Mouse (Mus musculus) frontal cortex, postnatal 36 days (tissue): Measurements from ENCODE around the gene Myt1l.

Experiments used
- DNase-seq, 2 experiments: peaks; one replicate each; pipeline ENCODE4 v3.0.0; 2022; ENCODE audit warnings: low spot score in 2 of 2

The Myt1l gene

DNA sequence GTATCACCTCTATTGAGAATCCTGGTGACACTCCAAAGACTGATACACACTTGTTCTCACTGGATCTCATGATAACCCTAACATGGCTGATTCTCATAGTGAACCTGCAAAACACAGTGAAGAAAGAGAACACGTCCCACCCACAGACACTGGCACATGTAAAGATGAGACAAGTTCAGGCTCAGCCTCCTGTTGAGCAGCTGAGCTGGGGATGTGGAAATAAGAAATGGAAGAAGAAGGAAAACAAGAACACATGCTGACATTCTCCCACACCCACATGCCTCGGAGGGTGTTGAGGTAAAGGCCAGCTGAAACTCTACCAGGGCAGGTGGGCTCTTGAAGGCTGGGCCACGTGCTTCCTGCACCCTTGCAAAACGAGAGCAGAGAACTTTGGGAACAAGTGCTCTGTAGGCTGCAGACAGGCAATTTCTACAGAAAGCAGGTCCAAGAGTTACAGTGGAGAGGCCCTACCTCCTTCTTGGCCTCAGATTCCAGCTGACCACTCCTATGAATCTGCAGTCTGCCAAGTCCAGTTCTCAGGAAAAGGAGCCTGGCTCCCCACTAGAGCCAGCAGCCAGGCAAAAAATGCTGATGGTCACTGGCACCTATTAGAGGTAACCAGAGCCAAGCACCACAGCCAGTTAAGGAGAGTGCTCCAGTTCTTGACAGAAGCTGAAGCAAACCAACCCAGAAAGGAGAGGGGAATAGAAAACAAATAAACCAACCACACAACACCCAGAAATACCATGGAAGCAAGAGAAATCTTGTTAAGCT lies 376.1 kb downstream of the Myt1l start:
- peak in 1 of 2 experiments; percentile 49 for DNase-seq

DNA sequence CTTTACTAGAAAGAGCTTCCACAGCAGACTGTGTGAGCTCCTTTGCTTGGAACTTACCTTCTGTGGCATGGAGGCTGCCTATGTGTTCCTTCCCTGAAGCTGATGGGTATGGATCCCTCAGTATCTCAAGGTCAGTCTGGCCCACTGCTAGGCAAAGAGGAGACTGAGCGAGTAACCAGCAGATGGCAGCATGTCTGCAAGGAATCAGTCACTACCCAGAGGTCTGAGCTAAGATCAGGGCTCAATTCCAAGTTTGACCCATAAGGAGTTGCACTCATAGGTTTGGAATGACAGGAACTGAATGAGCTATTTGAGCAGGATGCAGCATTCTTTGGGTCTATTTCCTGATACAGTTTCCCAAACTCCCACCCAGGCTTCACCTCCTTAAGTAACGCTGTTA lies 378.9 kb downstream of the Myt1l start:
- DNase-seq, result peak in 1 of 2 experiments; percentile 63

DNA sequence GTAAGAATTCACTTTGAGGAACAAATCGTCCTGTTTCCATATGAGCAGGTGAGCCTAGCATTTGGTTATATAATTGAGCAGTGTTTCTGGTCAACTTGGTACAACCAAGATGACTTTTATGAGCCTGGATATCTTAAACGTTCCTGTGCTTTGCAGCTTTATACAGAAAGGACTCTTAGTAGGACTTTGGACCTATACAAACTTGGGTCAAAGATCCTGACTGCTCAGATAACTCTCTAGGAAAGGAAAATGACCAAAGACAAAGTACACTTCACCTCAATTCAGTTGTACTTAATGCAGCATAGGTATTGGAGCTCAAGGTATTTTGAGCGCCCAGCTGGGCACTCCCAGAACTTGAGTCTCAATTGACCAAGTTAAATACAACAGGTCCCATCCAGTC lies 388.0 kb downstream of the Myt1l start:
- DNase-seq, result no peak

DNA sequence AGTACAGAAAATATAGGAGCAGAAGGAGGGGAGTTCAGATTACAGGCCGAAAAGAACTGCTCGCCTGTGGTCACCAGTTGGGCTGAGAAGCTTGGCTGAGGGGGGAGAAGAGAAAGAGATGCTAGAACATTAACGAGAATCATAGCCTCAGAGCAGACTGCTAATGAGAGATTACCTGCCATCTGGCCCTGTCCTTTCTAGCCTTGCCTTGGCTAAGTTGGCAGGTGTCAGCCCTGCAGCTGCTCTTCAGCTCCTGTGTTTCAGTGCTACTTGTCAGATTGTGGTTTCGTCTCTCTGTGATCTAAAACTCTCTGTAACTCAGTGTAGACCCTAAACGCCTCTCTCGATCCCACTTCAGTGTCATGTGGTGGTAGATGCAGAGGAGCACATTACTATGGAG lies 388.6 kb downstream of the Myt1l start:
- no peak for DNase-seq

DNA sequence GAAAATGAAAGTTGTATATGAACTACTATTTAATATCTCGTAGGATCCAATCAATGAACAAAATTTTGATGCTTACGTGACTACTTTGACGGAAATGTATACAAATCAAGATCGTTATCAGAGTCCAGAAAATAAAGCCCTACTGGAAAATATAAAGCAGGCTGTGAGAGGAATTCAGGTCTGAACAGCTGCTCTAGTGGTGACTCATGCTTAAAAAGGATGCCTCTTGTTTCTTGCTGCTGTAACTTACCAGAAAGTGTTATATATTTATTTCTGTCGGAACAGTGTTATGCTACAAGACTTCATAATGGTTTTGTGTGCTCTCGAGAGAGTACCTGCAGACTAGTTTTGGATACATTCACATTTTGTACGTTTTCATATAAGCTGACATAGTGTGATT lies 392.1 kb downstream of the Myt1l start:
- no peak for DNase-seq

DNA sequence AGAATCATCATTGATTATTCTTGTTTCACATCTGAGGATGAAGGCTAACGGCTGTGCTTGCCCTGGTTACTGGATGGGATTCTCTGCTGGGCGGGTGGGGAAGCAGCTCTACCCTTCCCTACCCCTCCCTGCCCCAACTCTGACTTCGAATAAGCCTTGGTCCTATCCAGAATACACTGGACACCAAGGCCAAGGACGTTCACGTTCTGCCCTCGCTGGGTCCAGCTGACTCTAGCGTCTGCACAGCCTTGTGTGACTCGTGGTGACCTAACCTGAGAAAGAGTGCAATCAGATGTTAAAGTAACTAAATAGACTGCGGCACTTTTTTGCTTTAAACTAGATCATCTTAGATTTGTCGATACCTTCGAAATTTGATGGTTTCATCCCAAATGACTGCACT lies 393.3 kb downstream of the Myt1l start:
- no peak for DNase-seq

DNA sequence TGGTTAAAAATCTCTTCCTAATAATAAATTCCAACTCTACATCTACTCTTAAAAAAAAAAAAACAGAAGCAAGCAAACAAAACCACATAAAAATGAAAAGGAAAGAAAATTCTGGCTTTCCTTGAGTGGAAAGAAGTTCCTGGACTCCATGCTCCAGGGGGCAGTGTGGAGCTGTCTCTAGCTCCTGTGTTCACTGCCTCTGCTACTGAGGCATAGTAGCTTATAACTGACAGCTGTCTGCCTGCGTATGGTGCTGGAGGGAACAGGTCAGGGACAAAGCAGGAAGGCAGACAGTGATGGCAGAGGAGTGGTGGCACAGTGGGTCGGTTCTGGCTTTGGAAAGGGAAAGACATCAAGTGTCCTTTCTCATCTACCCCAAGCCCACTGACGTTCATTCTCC lies 398.7 kb downstream of the Myt1l start:
- peak; percentile 41 to 65 for DNase-seq

DNA sequence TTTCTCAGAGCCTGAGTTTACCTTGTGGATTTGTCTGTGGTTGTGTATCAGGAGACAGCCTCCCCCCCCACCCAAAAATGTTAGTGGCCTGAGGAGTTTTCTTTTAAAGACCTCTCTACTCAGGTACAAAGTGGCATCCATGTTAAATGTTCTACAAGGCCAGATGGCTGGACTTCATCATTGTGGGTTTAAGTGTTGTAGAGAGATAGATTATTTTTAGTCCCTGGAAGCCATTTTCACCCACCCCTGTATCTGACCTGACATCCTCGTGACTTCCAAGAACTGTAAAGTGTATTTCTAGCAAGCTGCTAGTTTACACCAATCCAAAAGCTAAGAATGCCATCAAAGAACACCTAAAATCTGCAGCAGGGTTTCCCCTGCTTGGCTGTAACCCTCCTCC lies 402.4 kb downstream of the Myt1l start:
- DNase-seq, result no peak

DNA sequence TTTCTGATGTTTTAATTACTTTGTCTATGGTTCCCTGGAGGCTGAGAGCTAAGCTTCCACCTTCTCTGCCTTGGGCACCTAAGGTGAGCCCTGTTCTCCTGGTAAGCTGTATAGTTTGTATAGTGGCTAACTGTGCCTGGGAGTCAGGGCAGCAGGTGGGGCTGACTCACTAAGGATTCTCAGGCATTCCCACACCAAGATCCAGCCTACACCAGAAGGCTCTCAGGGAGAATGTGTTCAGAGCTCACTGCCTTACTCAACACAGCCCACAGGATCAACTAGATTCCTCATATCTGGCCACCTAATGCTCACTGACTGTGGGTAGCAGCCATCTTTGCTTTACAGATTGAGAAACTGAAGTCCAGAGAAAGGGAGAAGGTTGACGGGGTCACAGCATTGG lies 404.8 kb downstream of the Myt1l start:
- peak in 1 of 2 experiments; percentile 32 for DNase-seq

DNA sequence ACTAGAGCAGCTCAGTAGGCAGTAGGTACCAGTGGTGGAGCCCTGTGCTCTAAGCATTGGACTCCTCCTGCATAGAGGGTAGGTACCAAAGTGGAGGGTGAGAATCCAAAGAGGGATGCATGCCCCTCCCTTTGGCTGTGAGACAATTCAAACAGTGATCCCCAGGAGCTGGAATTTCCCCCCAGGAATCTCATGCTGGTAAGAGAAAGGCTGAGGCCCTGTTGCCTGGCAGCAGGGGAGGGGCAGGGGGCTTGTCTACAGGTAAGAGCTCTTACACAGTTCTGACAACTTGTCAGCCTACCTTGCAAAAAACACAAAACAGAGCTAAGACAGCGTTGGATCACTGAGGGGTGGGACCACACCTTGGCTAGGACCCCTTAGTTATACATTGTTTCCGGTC lies 405.3 kb downstream of the Myt1l start:
- no peak for DNase-seq

DNA sequence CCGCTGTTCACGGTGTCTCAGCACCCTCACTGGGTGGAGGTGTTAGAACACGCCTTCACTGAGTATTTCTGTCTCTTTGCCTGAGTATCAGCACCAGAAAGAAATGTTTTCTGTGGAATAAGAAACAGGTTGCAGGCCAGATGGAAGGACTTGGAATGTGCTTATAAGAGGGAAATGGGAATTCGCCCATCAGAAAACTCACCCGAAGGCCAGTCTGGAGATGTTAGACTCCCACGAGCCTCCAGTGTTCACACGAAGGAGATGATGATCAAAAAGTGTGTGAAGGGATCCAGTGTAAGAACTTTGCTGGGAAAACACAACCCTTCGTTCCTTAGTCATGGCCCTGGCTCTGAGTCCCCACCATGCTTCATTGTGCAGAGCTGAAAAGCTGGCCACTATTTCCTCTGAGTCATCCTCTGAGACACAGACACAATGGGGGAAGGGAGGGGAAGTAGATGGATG lies 406.0 kb downstream of the Myt1l start:
- peak; percentile 61 to 83 for DNase-seq

DNA sequence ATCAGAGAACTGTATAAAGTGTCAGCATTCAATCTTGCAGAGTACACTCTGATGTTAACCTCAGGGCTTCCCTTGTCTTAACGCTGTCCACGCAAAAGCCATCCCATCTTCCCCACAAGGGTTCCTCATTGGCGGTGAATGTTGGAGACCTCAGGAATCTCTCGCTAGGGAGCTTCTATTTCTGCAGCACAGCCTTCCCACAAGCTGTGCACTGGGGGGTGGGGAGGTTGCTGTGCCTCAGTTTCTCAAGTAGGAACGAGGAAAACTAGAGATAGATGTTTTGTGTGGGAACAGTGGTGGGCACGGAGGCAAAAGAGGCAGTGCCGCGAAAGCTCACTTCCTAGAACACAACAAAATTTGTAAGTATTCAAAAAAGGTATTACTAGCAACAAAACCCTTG lies 409.1 kb downstream of the Myt1l start, which contains the start of gene Pxdn:
Pxdn (plus strand) TSS at position 301 of the 400 bp plus-strand sequence.
- DNase-seq, result no peak

DNA sequence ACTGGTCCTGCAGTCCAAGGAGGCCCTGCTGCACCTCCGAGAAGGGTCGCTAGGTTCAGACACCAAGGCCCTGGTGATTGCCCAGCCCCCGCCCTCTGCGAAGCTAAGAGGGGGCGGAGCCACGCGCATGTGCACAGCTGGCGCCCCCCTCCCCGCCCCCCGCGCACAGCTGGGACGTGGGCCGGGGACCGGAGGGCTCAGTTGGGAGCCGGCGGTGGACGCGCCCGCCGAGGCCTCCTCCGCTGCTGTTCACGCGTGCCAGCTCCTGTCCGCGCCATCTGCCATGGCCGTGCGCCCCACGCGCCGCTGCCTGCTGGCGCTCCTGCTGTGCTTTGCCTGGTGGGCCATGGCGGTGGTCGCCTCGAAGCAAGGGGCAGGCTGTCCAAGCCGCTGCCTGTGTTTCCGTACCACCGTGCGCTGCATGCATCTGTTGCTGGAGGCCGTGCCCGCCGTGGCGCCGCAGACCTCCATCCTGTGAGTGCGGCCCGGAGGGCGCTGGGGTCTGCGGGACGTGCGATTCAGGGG lies 409.7 kb downstream of the Myt1l start:
- DNase-seq, result peak; percentile 62 to 73

DNA sequence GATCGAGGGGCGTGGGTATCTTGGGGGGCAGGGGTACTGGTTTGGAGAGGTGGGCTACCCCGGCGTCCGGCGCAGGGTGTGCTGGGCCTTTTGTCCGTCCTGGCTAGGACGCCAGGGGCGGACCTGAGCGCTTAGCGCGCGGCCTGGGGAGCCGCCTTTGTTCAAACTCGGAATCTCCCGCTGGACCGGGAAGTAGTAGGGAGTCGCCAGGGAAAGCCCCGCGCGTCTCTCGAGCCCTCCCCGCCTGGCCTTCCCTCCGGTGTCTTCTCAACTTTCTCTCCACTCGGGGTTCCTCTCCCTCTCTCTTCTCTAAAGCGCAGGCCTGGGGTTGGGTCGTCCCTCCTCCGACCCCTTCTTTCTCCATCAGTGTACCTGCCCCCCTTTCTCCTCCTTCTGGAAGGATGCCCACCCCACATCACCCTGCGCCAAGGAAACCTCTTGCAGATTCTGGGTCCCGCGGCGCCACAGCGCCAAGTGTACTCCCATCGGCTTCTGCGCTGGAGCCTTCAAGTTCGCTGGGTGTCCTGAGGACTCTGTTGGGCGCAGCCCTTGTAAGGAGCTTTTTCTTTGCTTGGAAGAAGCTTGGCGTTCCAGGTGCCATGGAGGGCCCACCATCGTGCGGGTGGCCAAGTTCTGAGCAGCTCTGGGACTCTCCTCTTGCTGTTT lies 410.3 kb downstream of the Myt1l start:
- DNase-seq, result peak; percentile 46 to 66

DNA sequence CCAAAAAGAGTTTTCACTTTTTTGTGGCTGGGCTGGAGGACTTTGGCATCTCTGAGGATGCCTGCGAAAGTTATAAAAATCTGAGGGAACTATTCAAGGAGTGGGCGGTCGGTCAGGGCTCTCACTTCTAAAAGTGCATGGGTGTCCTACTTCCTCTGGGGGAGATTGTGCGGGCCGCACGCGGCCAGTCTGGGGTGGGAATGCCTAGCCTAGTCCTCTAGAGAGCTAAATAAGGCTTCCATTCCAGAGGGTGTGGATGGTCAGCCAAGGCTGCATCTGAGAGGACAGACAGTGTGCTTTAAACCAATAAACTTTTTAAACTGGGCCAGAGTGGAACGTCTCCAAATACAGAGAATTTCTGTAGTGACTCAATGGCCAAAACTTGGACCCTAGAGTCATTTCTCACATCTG lies 411.1 kb downstream of the Myt1l start:
- no peak for DNase-seq

DNA sequence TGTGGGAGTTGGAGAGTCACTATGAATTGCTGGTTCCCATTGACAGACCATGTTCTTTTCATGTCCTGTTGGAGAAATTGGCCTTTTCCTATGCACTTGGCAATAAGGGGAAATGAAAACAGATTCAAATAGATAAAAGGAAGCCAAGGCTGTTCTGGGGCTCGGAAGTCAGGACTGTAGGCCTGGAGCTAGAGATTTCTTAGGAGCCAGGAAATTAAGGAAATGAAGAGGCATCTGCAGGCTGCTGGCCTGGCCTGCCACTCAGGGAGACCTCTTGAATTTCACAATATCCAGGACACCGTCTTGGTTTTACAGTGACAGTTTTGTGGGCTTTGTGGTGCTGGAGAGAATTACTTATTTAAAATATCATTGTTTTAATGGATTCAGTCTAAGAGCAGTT lies 414.3 kb downstream of the Myt1l start:
- no peak for DNase-seq

DNA sequence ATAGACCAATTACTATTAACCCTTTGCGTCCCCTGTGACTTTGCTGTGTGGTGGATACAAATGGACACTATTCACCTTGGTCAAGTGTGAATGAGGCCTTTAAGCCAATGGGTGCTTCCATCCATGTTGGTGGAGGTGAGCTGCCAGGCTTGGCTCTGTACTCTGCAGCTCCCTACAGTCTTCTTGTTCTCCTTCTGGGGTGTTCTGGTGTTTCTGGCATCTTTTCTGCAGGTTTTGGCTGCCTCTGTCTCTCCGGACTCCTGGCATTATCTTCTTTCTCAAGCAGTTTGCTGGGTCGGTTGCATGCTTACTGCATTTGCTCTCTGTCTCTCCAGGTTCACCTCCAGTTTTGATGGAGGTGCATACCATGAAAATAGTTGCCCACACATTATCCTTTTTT lies 416.5 kb downstream of the Myt1l start:
- no peak for DNase-seq

DNA sequence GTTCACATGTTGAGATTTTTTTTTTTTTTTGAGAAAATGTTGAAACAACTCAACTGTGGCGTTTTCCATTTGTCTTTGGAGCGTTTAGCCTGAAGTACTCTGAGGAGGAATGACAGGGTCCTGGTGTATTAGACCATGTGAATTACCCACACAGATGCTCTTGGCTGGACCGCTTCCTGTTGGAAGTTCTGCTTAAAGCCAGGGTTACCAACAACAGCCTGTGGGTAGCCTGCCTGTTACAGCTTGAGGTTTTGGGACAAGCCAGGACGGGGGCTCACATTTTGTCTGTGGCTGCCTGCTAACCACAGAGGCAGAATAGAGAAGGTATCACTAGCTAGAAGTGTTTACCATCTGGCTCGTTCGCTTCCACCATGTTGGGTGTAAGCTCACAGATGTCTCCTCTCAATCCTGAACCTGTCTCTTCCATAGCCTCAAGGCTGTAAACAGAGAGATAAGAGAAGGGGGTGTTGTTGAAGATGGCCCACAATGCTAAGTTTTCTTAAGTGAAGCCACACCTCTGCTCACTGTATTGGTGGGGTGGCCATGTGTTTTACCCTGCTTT lies 417.1 kb downstream of the Myt1l start:
- no peak for DNase-seq

DNA sequence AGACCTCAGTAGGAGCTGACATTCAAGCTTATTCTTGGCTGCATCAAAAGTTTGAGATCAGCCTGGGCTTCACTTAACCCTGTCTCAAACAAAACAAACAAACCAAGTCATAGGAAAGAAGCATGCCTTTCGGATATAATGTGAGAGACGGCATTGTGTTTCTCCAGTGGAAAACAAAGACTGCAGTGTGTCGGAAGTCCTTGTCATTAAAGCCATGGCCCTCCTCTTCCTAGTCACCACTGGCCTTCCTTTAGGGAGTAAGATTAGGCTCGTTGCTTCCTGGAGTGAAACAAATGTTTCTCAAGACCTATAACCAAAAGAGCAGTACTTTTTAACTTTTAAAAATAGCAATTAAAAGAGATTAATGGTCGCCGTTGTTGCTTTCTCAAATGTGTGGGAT lies 422.9 kb downstream of the Myt1l start:
- DNase-seq, result no peak

DNA sequence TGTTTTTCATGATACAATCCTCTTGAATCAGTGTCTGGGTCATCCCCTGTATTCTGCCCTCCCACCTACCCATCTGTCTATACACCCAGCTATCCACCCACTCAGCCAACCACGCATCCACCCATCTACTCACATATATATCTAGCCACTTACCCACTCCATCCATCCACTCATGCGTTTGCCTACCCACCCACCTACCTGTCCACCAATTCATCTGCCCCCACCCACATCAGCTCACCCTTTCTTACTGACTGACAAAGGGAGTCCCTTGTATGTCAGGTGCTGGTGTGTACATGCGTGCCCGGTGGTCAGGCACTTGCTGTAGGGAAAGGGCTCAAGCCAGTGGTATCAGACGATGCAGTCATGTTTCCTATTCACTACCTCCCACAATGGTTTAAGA lies 423.3 kb downstream of the Myt1l start:
- DNase-seq, result no peak

DNA sequence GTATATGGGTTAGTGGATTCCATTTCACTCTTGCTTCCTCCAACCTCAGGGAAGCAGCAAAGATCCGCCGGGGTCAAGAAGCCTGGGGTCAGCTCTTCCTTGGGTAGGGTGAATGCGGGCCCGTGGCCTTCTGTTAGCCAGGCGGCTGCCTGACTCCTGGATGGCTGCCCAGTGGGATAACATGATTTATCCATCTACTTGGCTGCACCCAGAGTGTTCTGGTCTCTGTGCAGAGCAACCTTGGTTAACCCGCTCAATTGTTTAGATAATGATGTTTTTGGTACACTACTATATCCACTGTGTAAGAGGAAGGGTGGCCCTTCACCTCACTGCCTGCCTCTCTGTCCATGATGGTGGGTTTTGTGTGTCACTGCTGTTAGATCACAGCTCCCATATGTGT lies 423.9 kb downstream of the Myt1l start:
- DNase-seq, result no peak

DNA sequence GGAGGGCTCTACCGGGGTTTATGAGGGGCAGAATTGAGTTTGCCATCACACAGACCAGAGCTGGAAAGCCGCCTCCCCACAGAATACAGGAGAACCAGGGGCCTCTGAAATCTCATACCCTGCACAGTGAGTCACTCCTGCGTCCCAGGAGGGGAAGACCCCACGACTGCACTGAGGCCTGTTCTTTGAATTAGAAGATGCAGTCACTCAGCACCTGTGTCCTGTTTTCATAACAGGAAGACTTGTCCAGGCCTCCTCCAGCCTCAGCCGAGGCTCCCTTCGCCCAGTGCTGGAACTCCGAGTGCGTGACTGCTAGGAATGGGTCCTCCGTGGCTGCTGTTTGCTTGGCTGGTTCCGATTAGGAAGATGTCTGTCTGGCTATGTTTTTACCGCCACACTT lies 425.8 kb downstream of the Myt1l start:
- DNase-seq, result no peak

DNA sequence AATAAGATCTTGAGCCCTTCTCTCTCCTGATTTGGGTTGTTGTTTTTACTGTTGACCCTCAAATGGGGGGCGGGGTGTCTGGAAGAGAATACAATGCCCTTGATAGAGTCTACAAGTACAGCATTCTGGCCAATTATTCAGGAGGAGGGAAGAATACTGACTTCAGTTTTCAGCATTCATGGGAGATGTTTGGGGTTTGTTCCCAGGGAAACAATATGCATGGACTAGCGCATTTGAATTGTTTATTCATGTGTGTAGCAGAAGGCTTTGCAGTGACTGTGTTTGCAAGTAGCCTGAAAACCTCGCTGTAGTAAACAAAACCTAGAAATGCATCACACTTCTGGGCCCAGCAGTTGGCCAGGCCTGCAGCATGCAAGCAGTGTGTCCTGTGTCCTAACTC lies 426.3 kb downstream of the Myt1l start:
- DNase-seq, result no peak
